Mouse (Mus musculus) heart, postnatal 0 days (tissue): ENCODE data around the gene Spg21. TPM values are rescaled to one million over a fixed set of nuclear protein-coding genes. Genes with fewer than 3 reads are reported as not detected.

Experiments
- ATAC-seq: fragments of 200-750 bp; cut with Nextera tagmentation; 2 replicates; pipeline ENCODE4 v1.8.0; 2017; ENCODE audit warnings: low read depth, moderate number of reproducible peaks, moderate library complexity; ENCODE audit not compliant: insufficient read depth
- DNase-seq: peaks from one replicate; pipeline ENCODE4 v3.0.0-alpha.2; 2016; ENCODE audit warnings: low spot score
- H3K27ac ChIP-seq: fragments of 300-500 bp; sonication (generic); 2 replicates; pipeline ENCODE4 v1.5.1; 2014; ENCODE audit warnings: low read depth, mild to moderate bottlenecking
- H3K27me3 ChIP-seq: fragments of 300-500 bp; sonication (generic); 2 replicates; pipeline ENCODE4 v1.6.1; 2014; ENCODE audit warnings: low read length, mixed read lengths; ENCODE audit not compliant: control insufficient read depth, insufficient read depth
- H3K36me3 ChIP-seq: fragments of 300-500 bp; sonication (generic); replicated peaks from 2 replicates; pipeline ENCODE4 v1.6.1; 2014; ENCODE audit warnings: low read length, mixed read lengths; ENCODE audit not compliant: control insufficient read depth, insufficient read depth
- H3K4me1 ChIP-seq: fragments of 300-500 bp; sonication (generic); 2 replicates; pipeline ENCODE4 v1.6.1; 2014; ENCODE audit warnings: antibody characterized with exemption; ENCODE audit not compliant: control insufficient read depth, insufficient read depth
- H3K4me2 ChIP-seq: fragments of 300-500 bp; sonication (generic); 2 replicates; pipeline ENCODE4 v1.6.1; 2014; ENCODE audit warnings: low read depth, mild to moderate bottlenecking, low read length, moderate library complexity
- H3K4me3 ChIP-seq: fragments of 300-500 bp; sonication (generic); 2 replicates; pipeline ENCODE4 v1.5.1; 2014; ENCODE audit warnings: low read depth, low read length
- H3K9ac ChIP-seq: fragments of 300-500 bp; sonication (generic); replicated peaks from 2 replicates; pipeline ENCODE4 v1.6.1; 2014; ENCODE audit warnings: low read depth, low read length, mixed read lengths
- H3K9me3 ChIP-seq: fragments of 300-500 bp; sonication (generic); replicated peaks from 2 replicates; pipeline ENCODE4 v1.6.1; 2016; ENCODE audit warnings: low read length; ENCODE audit not compliant: control insufficient read depth
- CTCF ChIP-seq: IDR thresholded peaks from 2 replicates; pipeline ENCODE4 v1.5.1; 2016; ENCODE audit warnings: antibody characterized with exemption, control low read depth, low read depth
- EP300 ChIP-seq: IDR thresholded peaks from 2 replicates; pipeline ENCODE4 v1.6.1; 2016; ENCODE audit warnings: antibody characterized with exemption, low read depth
- WGBS: fragments of 180-500 bp; shearing (Covaris S2); extraction: QIAGEN DNeasy Blood & Tissue Kit; methylation state at CpG from one replicate; pipeline ENCODE4 v1.1.7; 2014; 5-methylcytosine and 5-hydroxymethylcytosine counted together
- polyA plus RNA-seq: library from polyadenylated mRNA; unstranded; fragments of >200 nt; fragmentation: Nextera tagmentation; extraction: Ambion mirVana; gene quantifications from 2 replicates; pipeline ENCODE4 v1.2.1, GENCODE M21; 2015
- total RNA-seq: library from RNA; depleted of rRNA; stranded (reverse); fragments of >200 nt; gene quantifications from 2 replicates; pipeline ENCODE4 v1.2.3, GENCODE M21; 2014; ENCODE audit warnings: low replicate concordance

Spg21 gene
- total and polyA plus RNA-seq, 2 experiments from 2014 or later = 41.3 to 52.4 TPM

- DNase-seq (no peak), ATAC-seq (no peak)
- Histone ChIP-seq H3K9ac (0 out of 2 replicates have a peak overlapping the region, but pooled peaks have one; percentile 64), H3K27me3 (no peaks in the 10 kb centered on the region), H3K27ac (peak overlapping the region; percentile 34; the same call in 1 of the 2 replicates), H3K4me3 (peak overlapping the region; percentile 80), H3K36me3 (no peaks in the 10 kb centered on the region), H3K4me1 (peaks cover 15% of the 10 kb centered on the region), H3K9me3 (no peaks in the 10 kb centered on the region), H3K4me2 (peak overlapping the region; percentile 70)
- TF ChIP-seq EP300 (no peak), CTCF (no peak)
- WGBS = 55% methylated on average over 3 of the region's 3 CpGs
Observed at GRCm38 (mm10) chr9:65460198-65460597, 549 bp upstream of the Spg21 start.

- ATAC-seq = no peak
- no peaks in the 10 kb centered on the region for H3K9me3 ChIP-seq
- no peak for DNase-seq
- peaks cover 15% of the 10 kb centered on the region for H3K4me1 ChIP-seq
- peaks cover 7% of the 10 kb centered on the region; the same call in 1 of the 2 replicates for H3K36me3 ChIP-seq
- no peak overlapping the region for H3K9ac ChIP-seq
- H3K27ac ChIP-seq = no peak overlapping the region
- WGBS = 70% methylated on average over 5 of the region's 5 CpGs
- TF ChIP-seq EP300 = no peak
- no peak for TF ChIP-seq CTCF
- no peak overlapping the region for H3K4me3 ChIP-seq
- no peaks in the 10 kb centered on the region for H3K27me3 ChIP-seq
- H3K4me2 ChIP-seq = no peak overlapping the region
Observed at GRCm38 (mm10) chr9:65462544-65462943, 1.8 kb downstream of the Spg21 start.

- H3K9me3 ChIP-seq = no peaks in the 10 kb centered on the region
- no peak for DNase-seq
- ATAC-seq = no peak
Observed at GRCm38 (mm10) chr9:65464161-65464560, 3.4 kb downstream of the Spg21 start.

GRCm38 (mm10) chr9:65465241-65465640 is 4.5 kb downstream of the Spg21 start:
- WGBS = 93% methylated on average over 2 of the region's 2 CpGs
- Histone ChIP-seq H3K36me3 (peaks cover 19% of the 10 kb centered on the region; the same call in 1 of the 2 replicates), H3K4me3 (no peak overlapping the region), H3K4me1 (peaks cover 15% of the 10 kb centered on the region), H3K9me3 (no peaks in the 10 kb centered on the region), H3K9ac (no peak overlapping the region), H3K27me3 (no peaks in the 10 kb centered on the region), H3K4me2 (no peak overlapping the region), H3K27ac (no peak overlapping the region)
- no peak for TF ChIP-seq EP300
- TF ChIP-seq CTCF = no peak
- no peak for ATAC-seq
- no peak for DNase-seq

More at GRCm38 (mm10) chr9:65464161-65464560, 3.4 kb downstream of the Spg21 start:
- Histone ChIP-seq H3K36me3 (peaks cover 9% of the 10 kb centered on the region; the same call in 1 of the 2 replicates), H3K9ac (no peak overlapping the region), H3K4me3 (no peak overlapping the region), H3K4me2 (no peak overlapping the region), H3K27me3 (no peaks in the 10 kb centered on the region), H3K4me1 (peaks cover 15% of the 10 kb centered on the region), H3K27ac (no peak overlapping the region)
- no peak for TF ChIP-seq EP300
- TF ChIP-seq CTCF = no peak
- WGBS = 83% methylated on average over 6 of the region's 6 CpGs

- Histone ChIP-seq H3K27me3 (no peaks in the 10 kb centered on the region), H3K36me3 (peaks cover 32% of the 10 kb centered on the region), H3K9me3 (no peaks in the 10 kb centered on the region), H3K4me1 (no peaks in the 10 kb centered on the region), H3K4me3 (no peak overlapping the region), H3K9ac (no peak overlapping the region), H3K27ac (no peak overlapping the region), H3K4me2 (no peak overlapping the region)
- WGBS = 59% methylated on average over 11 of the region's 11 CpGs
- DNase-seq (no peak), ATAC-seq (no peak)
- no peak for TF ChIP-seq EP300
- TF ChIP-seq CTCF = no peak
Observed at GRCm38 (mm10) chr9:65467686-65468085, 6.9 kb downstream of the Spg21 start.

- no peak overlapping the region for H3K4me2 ChIP-seq
Observed at GRCm38 (mm10) chr9:65472769-65473168, 12.0 kb downstream of the Spg21 start.

More at GRCm38 (mm10) chr9:65472769-65473168, 12.0 kb downstream of the Spg21 start:
- TF ChIP-seq CTCF (no peak), EP300 (no peak)
- ATAC-seq (no peak), DNase-seq (no peak)
- H3K27ac ChIP-seq = no peak overlapping the region
- no peaks in the 10 kb centered on the region for H3K4me1 ChIP-seq
- H3K36me3 ChIP-seq = peaks cover 65% of the 10 kb centered on the region
- H3K9me3 ChIP-seq = no peaks in the 10 kb centered on the region
- 82% methylated on average over 4 of the region's 4 CpGs for WGBS
- no peak overlapping the region for H3K9ac ChIP-seq
- no peak overlapping the region for H3K4me3 ChIP-seq
- no peaks in the 10 kb centered on the region for H3K27me3 ChIP-seq
